Mouse (Mus musculus): ENCODE data around the gene Syt5. TPM values are rescaled to one million over a fixed set of nuclear protein-coding genes. Genes with fewer than 3 reads are reported as not detected.
"Not testable (repeated sequence)": the region's sequence is repeated elsewhere in the genome, so short reads cannot be mapped to it uniquely, and the experiment has no call there.

Syt5 gene
- polyA plus RNA-seq, 1 experiment from 2014 or later = 0.73 TPM

DNA sequence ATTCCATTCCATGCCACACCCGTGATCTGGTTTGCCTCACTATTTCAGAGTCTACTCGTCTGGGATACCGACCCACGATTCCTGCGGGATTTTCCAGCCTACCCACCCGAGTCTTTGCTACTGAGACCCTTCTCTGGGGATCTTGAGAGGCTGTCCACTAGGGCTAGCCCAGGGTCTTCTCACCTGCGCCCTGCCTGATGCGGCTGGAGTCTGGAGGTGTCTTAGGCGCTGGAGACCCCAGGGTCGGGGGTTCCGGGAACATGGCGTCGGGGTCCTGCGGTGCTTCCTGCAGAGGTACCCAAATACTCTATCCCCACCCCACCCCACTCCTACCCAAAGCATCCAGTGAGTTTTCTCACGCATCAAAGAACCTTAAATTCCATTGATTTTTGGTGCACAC is 1.3 kb downstream of the Syt5 start:
- Histone ChIP-seq H3K4me1 (replicated peaks; ENCODE audit: control insufficient read depth, insufficient read depth, low read length) (peaks cover 10% of the 10 kb centered on the region; the same call in 1 of the 2 replicates), H3K9me3 (ENCODE audit: control insufficient read depth, low read length) (no peaks in the 10 kb centered on the region), H3K27ac (ENCODE audit: low read depth, low read length) (no peak overlapping the region), H3K36me3 (ENCODE audit: control insufficient read depth, insufficient read depth, low read length) (no peaks in the 10 kb centered on the region), H3K27me3 (replicated peaks; ENCODE audit: control insufficient read depth, insufficient read depth, low read length) (peaks cover 27% of the 10 kb centered on the region), H3K4me3 (ENCODE audit: low read depth, low read length) (no peak overlapping the region), H3K4me2 (no peak overlapping the region), H3K9ac (ENCODE audit: low read depth, low read length) (no peak overlapping the region)
- WGBS = 74% methylated on average over 15 of the region's 15 CpGs
- no peak for DNase-seq (ENCODE audit: low spot score)
- no peak; the same call in 1 of the 2 replicates for ATAC-seq (replicated peaks; ENCODE audit: low FRiP score)

DNA sequence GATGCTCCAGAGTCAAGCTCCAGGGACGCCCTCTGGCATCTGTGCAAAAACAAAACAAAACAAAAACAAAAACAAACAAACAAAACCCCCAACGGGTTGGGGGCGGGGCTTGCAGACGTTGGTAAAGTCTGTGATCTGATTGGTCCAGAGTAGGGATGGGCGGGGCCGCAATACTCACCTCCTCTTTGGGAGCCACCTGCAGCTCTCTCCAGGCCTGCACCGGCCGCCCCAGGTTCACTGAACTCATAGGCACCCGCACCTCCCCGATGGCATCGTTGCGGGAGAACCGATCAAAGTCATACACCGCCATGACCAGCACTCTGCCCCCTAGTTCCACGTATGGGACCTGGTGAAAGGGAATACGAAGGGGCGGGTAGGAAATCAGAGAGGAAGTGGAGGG is 5.3 kb downstream of the Syt5 start:
- DNase-seq (ENCODE audit: low spot score) (no peak), ATAC-seq (replicated peaks; ENCODE audit: low FRiP score) (0 out of 2 replicates have a peak, but pooled peaks have one; percentile 27)
- Histone ChIP-seq H3K27ac (ENCODE audit: low read depth, low read length) (no peak overlapping the region), H3K9me3 (ENCODE audit: control insufficient read depth, low read length) (no peaks in the 10 kb centered on the region), H3K36me3 (ENCODE audit: control insufficient read depth, insufficient read depth, low read length) (no peaks in the 10 kb centered on the region), H3K4me3 (ENCODE audit: low read depth, low read length) (no peak overlapping the region), H3K4me1 (replicated peaks; ENCODE audit: control insufficient read depth, insufficient read depth, low read length) (peaks cover 6% of the 10 kb centered on the region; the same call in 1 of the 2 replicates), H3K9ac (ENCODE audit: low read depth, low read length) (no peak overlapping the region), H3K27me3 (replicated peaks; ENCODE audit: control insufficient read depth, insufficient read depth, low read length) (peaks cover 11% of the 10 kb centered on the region), H3K4me2 (peak overlapping the region; percentile 10; the same call in 1 of the 2 replicates)
- 34% methylated on average over 17 of the region's 17 CpGs for WGBS

DNA sequence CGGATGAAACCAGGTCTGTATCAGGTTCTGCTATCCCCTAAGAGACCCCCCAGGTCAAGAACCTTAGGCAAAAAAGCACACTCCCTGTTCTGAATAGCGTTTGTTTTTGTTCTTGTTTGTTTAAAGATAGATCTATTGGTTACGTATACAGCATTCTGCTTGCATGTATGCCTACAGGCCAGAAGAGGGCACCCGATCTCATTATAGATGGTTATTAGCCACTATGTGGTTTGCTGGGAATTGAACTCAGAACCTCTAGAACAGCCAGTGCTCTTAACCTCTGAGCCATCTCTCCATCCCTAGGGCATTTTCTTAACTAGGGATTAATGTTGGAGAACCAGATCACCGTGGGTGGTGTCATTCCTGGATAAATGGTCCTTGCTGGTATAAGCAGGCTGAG is 6.0 kb downstream of the Syt5 start:
- H3K9ac ChIP-seq (ENCODE audit: low read depth, low read length) = no peak overlapping the region
- DNase-seq (ENCODE audit: low spot score) (no peak), ATAC-seq (replicated peaks; ENCODE audit: low FRiP score) (no peak)
- H3K4me1 ChIP-seq (replicated peaks; ENCODE audit: control insufficient read depth, insufficient read depth, low read length) = peaks cover 2% of the 10 kb centered on the region; the same call in 1 of the 2 replicates
- H3K9me3 ChIP-seq (ENCODE audit: control insufficient read depth, low read length) = no peaks in the 10 kb centered on the region
- H3K27me3 ChIP-seq (replicated peaks; ENCODE audit: control insufficient read depth, insufficient read depth, low read length) = peaks cover 4% of the 10 kb centered on the region
- H3K4me3 ChIP-seq (ENCODE audit: low read depth, low read length) = no peak overlapping the region
- H3K36me3 ChIP-seq (ENCODE audit: control insufficient read depth, insufficient read depth, low read length) = no peaks in the 10 kb centered on the region
- H3K27ac ChIP-seq (ENCODE audit: low read depth, low read length) = no peak overlapping the region
- WGBS = 52% methylated on average over 5 of the region's 5 CpGs
- no peak overlapping the region for H3K4me2 ChIP-seq

DNA sequence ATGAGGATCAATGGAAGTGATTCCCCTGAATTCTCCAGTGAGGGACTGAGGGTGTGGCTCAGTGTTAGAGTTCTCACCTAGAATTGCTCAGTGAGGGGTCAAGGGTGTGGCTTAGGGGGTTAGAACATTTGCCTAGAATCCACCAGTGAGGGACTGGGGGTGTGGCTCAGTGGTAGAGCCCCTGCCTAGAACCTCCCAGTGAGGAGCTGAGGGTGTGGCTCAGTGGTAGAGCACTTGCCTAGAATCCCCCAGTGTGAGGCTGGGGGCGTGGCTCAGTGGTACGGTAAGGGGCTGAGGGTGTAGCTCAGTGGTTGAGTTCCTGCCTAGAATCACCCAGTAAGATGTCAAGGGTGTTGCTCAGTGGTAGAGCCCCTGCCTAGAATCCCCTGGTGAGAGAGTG is 8.3 kb downstream of the Syt5 start:
- Histone ChIP-seq H3K27me3 (replicated peaks; ENCODE audit: control insufficient read depth, insufficient read depth, low read length) (no peaks in the 10 kb centered on the region; the same call in 1 of the 2 replicates), H3K27ac (ENCODE audit: low read depth, low read length) (no peak overlapping the region), H3K36me3 (ENCODE audit: control insufficient read depth, insufficient read depth, low read length) (no peaks in the 10 kb centered on the region), H3K4me3 (ENCODE audit: low read depth, low read length) (no peak overlapping the region), H3K9me3 (ENCODE audit: control insufficient read depth, low read length) (no peaks in the 10 kb centered on the region), H3K4me2 (no peak overlapping the region), H3K4me1 (replicated peaks; ENCODE audit: control insufficient read depth, insufficient read depth, low read length) (no peaks in the 10 kb centered on the region), H3K9ac (ENCODE audit: low read depth, low read length) (no peak overlapping the region)
- WGBS = 68% methylated on average over 2 of the region's 2 CpGs
- DNase-seq (ENCODE audit: low spot score) = no peak
- no peak for ATAC-seq (replicated peaks; ENCODE audit: low FRiP score)

GRCm38 (mm10) chr7:4537181-4537580 is 10.2 kb downstream of the Syt5 start:
- no peak overlapping the region for H3K4me2 ChIP-seq
- 47% methylated on average over 4 of the region's 4 CpGs for whole genome bisulfite sequencing
- no peak for ATAC-seq (replicated peaks; ENCODE audit: low FRiP score)

GRCm38 (mm10) chr7:4536369-4536768 is 11.0 kb downstream of the Syt5 start:
- H3K9me3 ChIP-seq (ENCODE audit: control insufficient read depth, low read length) = no peaks in the 10 kb centered on the region
- no peaks in the 10 kb centered on the region for H3K36me3 ChIP-seq (ENCODE audit: control insufficient read depth, insufficient read depth, low read length)
- ATAC-seq (replicated peaks; ENCODE audit: low FRiP score) (no peak), DNase-seq (ENCODE audit: low spot score) (no peak)
- H3K4me1 ChIP-seq (replicated peaks; ENCODE audit: control insufficient read depth, insufficient read depth, low read length) = no peaks in the 10 kb centered on the region
- no peak overlapping the region for H3K4me2 ChIP-seq
- H3K27ac ChIP-seq (ENCODE audit: low read depth, low read length) = no peak overlapping the region
- H3K27me3 ChIP-seq (replicated peaks; ENCODE audit: control insufficient read depth, insufficient read depth, low read length) = no peaks in the 10 kb centered on the region; the same call in 1 of the 2 replicates
- no peak overlapping the region for H3K9ac ChIP-seq (ENCODE audit: low read depth, low read length)
- no peak overlapping the region for H3K4me3 ChIP-seq (ENCODE audit: low read depth, low read length)
- WGBS = 86% methylated on average over 4 of the region's 4 CpGs

More at GRCm38 (mm10) chr7:4537181-4537580, 10.2 kb downstream of the Syt5 start:
- Histone ChIP-seq H3K27ac (ENCODE audit: low read depth, low read length) (no peak overlapping the region), H3K4me1 (replicated peaks; ENCODE audit: control insufficient read depth, insufficient read depth, low read length) (no peaks in the 10 kb centered on the region), H3K27me3 (replicated peaks; ENCODE audit: control insufficient read depth, insufficient read depth, low read length) (no peaks in the 10 kb centered on the region; the same call in 1 of the 2 replicates), H3K36me3 (ENCODE audit: control insufficient read depth, insufficient read depth, low read length) (no peaks in the 10 kb centered on the region), H3K9me3 (ENCODE audit: control insufficient read depth, low read length) (no peaks in the 10 kb centered on the region), H3K4me3 (ENCODE audit: low read depth, low read length) (no peak overlapping the region), H3K9ac (ENCODE audit: low read depth, low read length) (no peak overlapping the region)
- no peak for DNase-seq (ENCODE audit: low spot score)

GRCm38 (mm10) chr7:4532005-4532729 is 15.2 kb downstream of the Syt5 start, which contains the start of gene Dnaaf3:
Dnaaf3 (minus strand) TSS chr7:4532453.
- Histone ChIP-seq H3K27ac (ENCODE audit: low read depth, low read length) (no peak within 1 kb of the TSS), H3K4me3 (ENCODE audit: low read depth, low read length) (peak within 1 kb of the TSS; percentile 34), H3K4me1 (replicated peaks; ENCODE audit: control insufficient read depth, insufficient read depth, low read length) (no peaks in the 10 kb centered on the region), H3K9me3 (ENCODE audit: control insufficient read depth, low read length) (no peaks in the 10 kb centered on the region), H3K9ac (ENCODE audit: low read depth, low read length) (no peak within 1 kb of the TSS), H3K36me3 (ENCODE audit: control insufficient read depth, insufficient read depth, low read length) (no peaks in the 10 kb centered on the region), H3K27me3 (replicated peaks; ENCODE audit: control insufficient read depth, insufficient read depth, low read length) (no peaks in the 10 kb centered on the region), H3K4me2 (peak within 1 kb of the TSS; percentile 56)
- DNase-seq (ENCODE audit: low spot score) (peak; percentile 69), ATAC-seq (replicated peaks; ENCODE audit: low FRiP score) (peak; percentile 86)
- WGBS = 7% methylated on average over 28 of the region's 28 CpGs

DNA sequence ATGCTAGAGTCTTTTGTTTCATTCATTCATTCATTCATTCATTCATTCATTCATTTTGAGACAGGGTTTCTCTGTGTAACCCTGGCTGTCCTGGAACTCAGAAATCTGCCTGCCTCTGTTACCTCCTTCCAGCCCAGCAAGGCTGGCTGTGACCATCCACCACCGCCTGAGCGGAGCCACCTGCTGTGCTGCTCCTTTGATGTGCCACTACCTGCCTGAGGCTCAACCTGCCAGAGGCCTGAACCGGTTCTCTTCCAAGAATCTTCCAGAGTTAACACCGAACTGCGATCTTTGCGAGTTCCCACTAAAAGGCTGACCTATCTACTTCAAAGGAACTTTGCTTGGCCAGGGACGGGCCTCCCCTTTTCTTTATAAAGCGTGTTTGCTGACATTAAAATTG is 17.2 kb downstream of the Syt5 start:
- not testable (repeated sequence) for ATAC-seq (replicated peaks; ENCODE audit: low FRiP score); H3K4me1 ChIP-seq (replicated peaks; ENCODE audit: control insufficient read depth, insufficient read depth, low read length); H3K36me3 ChIP-seq (ENCODE audit: control insufficient read depth, insufficient read depth, low read length); H3K27ac ChIP-seq (ENCODE audit: low read depth, low read length); H3K9me3 ChIP-seq (ENCODE audit: control insufficient read depth, low read length); H3K4me2 ChIP-seq; H3K4me3 ChIP-seq (ENCODE audit: low read depth, low read length); H3K27me3 ChIP-seq (replicated peaks; ENCODE audit: control insufficient read depth, insufficient read depth, low read length); DNase-seq (ENCODE audit: low spot score); H3K9ac ChIP-seq (ENCODE audit: low read depth, low read length)
- WGBS = 32% methylated on average over 6 of the region's 8 CpGs

- peaks cover 5% of the 10 kb centered on the region for H3K4me1 ChIP-seq (replicated peaks; ENCODE audit: control insufficient read depth, insufficient read depth, low read length)
- DNase-seq (ENCODE audit: low spot score) = no peak
- WGBS = 53% methylated on average over 18 of the region's 18 CpGs
- no peak for ATAC-seq (replicated peaks; ENCODE audit: low FRiP score)
- H3K27ac ChIP-seq (ENCODE audit: low read depth, low read length) = no peak overlapping the region
- no peak overlapping the region; the same call in 1 of the 2 replicates for H3K4me3 ChIP-seq (ENCODE audit: low read depth, low read length)
- peak overlapping the region; percentile 65 for H3K4me2 ChIP-seq
- H3K27me3 ChIP-seq (replicated peaks; ENCODE audit: control insufficient read depth, insufficient read depth, low read length) = no peaks in the 10 kb centered on the region
- H3K9me3 ChIP-seq (ENCODE audit: control insufficient read depth, low read length) = no peaks in the 10 kb centered on the region
- H3K36me3 ChIP-seq (ENCODE audit: control insufficient read depth, insufficient read depth, low read length) = no peaks in the 10 kb centered on the region
- H3K9ac ChIP-seq (ENCODE audit: low read depth, low read length) = no peak overlapping the region
Observed at GRCm38 (mm10) chr7:4527302-4527689, 20.0 kb downstream of the Syt5 start.

All from liver, embryonic 11.5 days (tissue).